Mouse (Mus musculus): ENCODE results near the gene Adipor2. TPM values are rescaled to one million over a fixed set of nuclear protein-coding genes. Genes with fewer than 3 reads are reported as not detected.
A peak's percentile ranks its signal among the peaks of the same experiment; 100 is the strongest.

Gene Adipor2
- polyA plus RNA-seq, 1 experiment from 2014 or later, result 22.6 TPM

GRCm38 (mm10) chr6:119430508-119430907, 13.0 kb upstream of the Adipor2 start:
- H3K36me3 ChIP-seq (ENCODE audit: control insufficient read depth, insufficient read depth, low read length), result no peaks in the 10 kb centered on the region
- ATAC-seq (replicated peaks; ENCODE audit: insufficient number of reproducible peaks, low FRiP score, low TSS enrichment), result 0 out of 2 replicates have a peak, but pooled peaks have one; percentile 28
- no peak overlapping the region for H3K4me3 ChIP-seq (ENCODE audit: low read depth, low read length)
- H3K4me1 ChIP-seq (ENCODE audit: control insufficient read depth, insufficient read depth, low read length), result no peaks in the 10 kb centered on the region
- H3K27ac ChIP-seq (ENCODE audit: low read depth, low read length), result no peak overlapping the region
- H3K9me3 ChIP-seq (replicated peaks; ENCODE audit: control insufficient read depth, low read length), result no peaks in the 10 kb centered on the region
- 24% methylated on average over 2 of the region's 2 CpGs for WGBS (ENCODE audit: insufficient replicate concordance)
- H3K4me2 ChIP-seq, result no peak overlapping the region
- H3K27me3 ChIP-seq (ENCODE audit: control insufficient read depth, insufficient read depth, low read length), result no peaks in the 10 kb centered on the region
- no peak overlapping the region for H3K9ac ChIP-seq (ENCODE audit: low read depth, low read length)

GRCm38 (mm10) chr6:119429311-119429710, 11.8 kb upstream of the Adipor2 start:
- Histone ChIP-seq H3K9me3 (replicated peaks; ENCODE audit: control insufficient read depth, low read length) (no peaks in the 10 kb centered on the region), H3K27ac (ENCODE audit: low read depth, low read length) (no peak overlapping the region), H3K27me3 (ENCODE audit: control insufficient read depth, insufficient read depth, low read length) (no peaks in the 10 kb centered on the region), H3K9ac (ENCODE audit: low read depth, low read length) (no peak overlapping the region), H3K4me1 (ENCODE audit: control insufficient read depth, insufficient read depth, low read length) (no peaks in the 10 kb centered on the region), H3K4me3 (ENCODE audit: low read depth, low read length) (no peak overlapping the region), H3K36me3 (ENCODE audit: control insufficient read depth, insufficient read depth, low read length) (no peaks in the 10 kb centered on the region), H3K4me2 (no peak overlapping the region)
- ATAC-seq (replicated peaks; ENCODE audit: insufficient number of reproducible peaks, low FRiP score, low TSS enrichment), result no peak
- WGBS (ENCODE audit: insufficient replicate concordance), result 93% methylated on average over 13 of the region's 13 CpGs

GRCm38 (mm10) chr6:119428611-119429010, 11.1 kb upstream of the Adipor2 start:
- H3K9ac ChIP-seq (ENCODE audit: low read depth, low read length), result no peak overlapping the region
- H3K4me1 ChIP-seq (ENCODE audit: control insufficient read depth, insufficient read depth, low read length), result no peaks in the 10 kb centered on the region

GRCm38 (mm10) chr6:119421001-119421400, 3.5 kb upstream of the Adipor2 start:
- H3K27me3 ChIP-seq (ENCODE audit: control insufficient read depth, insufficient read depth, low read length), result no peaks in the 10 kb centered on the region
- no peak overlapping the region for H3K4me2 ChIP-seq
- H3K36me3 ChIP-seq (ENCODE audit: control insufficient read depth, insufficient read depth, low read length), result no peaks in the 10 kb centered on the region
- ATAC-seq (replicated peaks; ENCODE audit: insufficient number of reproducible peaks, low FRiP score, low TSS enrichment), result no peak
- no peaks in the 10 kb centered on the region for H3K9me3 ChIP-seq (replicated peaks; ENCODE audit: control insufficient read depth, low read length)
- no peak overlapping the region for H3K27ac ChIP-seq (ENCODE audit: low read depth, low read length)
- H3K9ac ChIP-seq (ENCODE audit: low read depth, low read length), result no peak overlapping the region
- WGBS (ENCODE audit: insufficient replicate concordance), result 45% methylated on average over 4 of the region's 4 CpGs
- H3K4me3 ChIP-seq (ENCODE audit: low read depth, low read length), result no peak overlapping the region
- peaks cover 12% of the 10 kb centered on the region; the same call in 1 of the 2 replicates for H3K4me1 ChIP-seq (ENCODE audit: control insufficient read depth, insufficient read depth, low read length)

More at GRCm38 (mm10) chr6:119428611-119429010, 11.1 kb upstream of the Adipor2 start:
- Histone ChIP-seq H3K27me3 (ENCODE audit: control insufficient read depth, insufficient read depth, low read length) (no peaks in the 10 kb centered on the region), H3K27ac (ENCODE audit: low read depth, low read length) (no peak overlapping the region), H3K4me2 (no peak overlapping the region), H3K9me3 (replicated peaks; ENCODE audit: control insufficient read depth, low read length) (no peaks in the 10 kb centered on the region), H3K36me3 (ENCODE audit: control insufficient read depth, insufficient read depth, low read length) (no peaks in the 10 kb centered on the region), H3K4me3 (ENCODE audit: low read depth, low read length) (no peak overlapping the region)
- no peak for ATAC-seq (replicated peaks; ENCODE audit: insufficient number of reproducible peaks, low FRiP score, low TSS enrichment)
- 82% methylated on average over 3 of the region's 3 CpGs for WGBS (ENCODE audit: insufficient replicate concordance)

- H3K27me3 ChIP-seq (ENCODE audit: control insufficient read depth, insufficient read depth, low read length), result no peaks in the 10 kb centered on the region
- H3K4me1 ChIP-seq (ENCODE audit: control insufficient read depth, insufficient read depth, low read length), result peaks cover 12% of the 10 kb centered on the region; the same call in 1 of the 2 replicates
- H3K27ac ChIP-seq (ENCODE audit: low read depth, low read length), result no peak overlapping the region
- no peaks in the 10 kb centered on the region for H3K9me3 ChIP-seq (replicated peaks; ENCODE audit: control insufficient read depth, low read length)
- no peak for ATAC-seq (replicated peaks; ENCODE audit: insufficient number of reproducible peaks, low FRiP score, low TSS enrichment)
- H3K36me3 ChIP-seq (ENCODE audit: control insufficient read depth, insufficient read depth, low read length), result no peaks in the 10 kb centered on the region
- H3K4me2 ChIP-seq, result no peak overlapping the region
- no peak overlapping the region for H3K9ac ChIP-seq (ENCODE audit: low read depth, low read length)
- H3K4me3 ChIP-seq (ENCODE audit: low read depth, low read length), result no peak overlapping the region
- WGBS (ENCODE audit: insufficient replicate concordance), result 83% methylated on average over 5 of the region's 5 CpGs
Measured at GRCm38 (mm10) chr6:119420357-119420756, 2.9 kb upstream of the Adipor2 start.

GRCm38 (mm10) chr6:119419412-119419811, 1.9 kb upstream of the Adipor2 start:
- Histone ChIP-seq H3K4me2 (no peak overlapping the region), H3K9me3 (replicated peaks; ENCODE audit: control insufficient read depth, low read length) (no peaks in the 10 kb centered on the region), H3K4me3 (ENCODE audit: low read depth, low read length) (no peak overlapping the region), H3K4me1 (ENCODE audit: control insufficient read depth, insufficient read depth, low read length) (peaks cover 12% of the 10 kb centered on the region; the same call in 1 of the 2 replicates), H3K36me3 (ENCODE audit: control insufficient read depth, insufficient read depth, low read length) (no peaks in the 10 kb centered on the region), H3K27ac (ENCODE audit: low read depth, low read length) (no peak overlapping the region), H3K9ac (ENCODE audit: low read depth, low read length) (no peak overlapping the region), H3K27me3 (ENCODE audit: control insufficient read depth, insufficient read depth, low read length) (no peaks in the 10 kb centered on the region)
- 67% methylated on average over 7 of the region's 7 CpGs for WGBS (ENCODE audit: insufficient replicate concordance)
- no peak for ATAC-seq (replicated peaks; ENCODE audit: insufficient number of reproducible peaks, low FRiP score, low TSS enrichment)

- no peaks in the 10 kb centered on the region for H3K27me3 ChIP-seq (ENCODE audit: control insufficient read depth, insufficient read depth, low read length)
- 0 out of 2 replicates have a peak, but pooled peaks have one; percentile 28 for ATAC-seq (replicated peaks; ENCODE audit: insufficient number of reproducible peaks, low FRiP score, low TSS enrichment)
- peaks cover 12% of the 10 kb centered on the region; the same call in 1 of the 2 replicates for H3K4me1 ChIP-seq (ENCODE audit: control insufficient read depth, insufficient read depth, low read length)
- H3K27ac ChIP-seq (ENCODE audit: low read depth, low read length), result peak overlapping the region; percentile 42; the same call in 1 of the 2 replicates
- H3K4me2 ChIP-seq, result no peak overlapping the region
- WGBS (ENCODE audit: insufficient replicate concordance), result 43% methylated on average over 7 of the region's 7 CpGs
- H3K4me3 ChIP-seq (ENCODE audit: low read depth, low read length), result no peak overlapping the region
- no peaks in the 10 kb centered on the region for H3K9me3 ChIP-seq (replicated peaks; ENCODE audit: control insufficient read depth, low read length)
- no peak overlapping the region for H3K9ac ChIP-seq (ENCODE audit: low read depth, low read length)
- H3K36me3 ChIP-seq (ENCODE audit: control insufficient read depth, insufficient read depth, low read length), result no peaks in the 10 kb centered on the region
Measured at GRCm38 (mm10) chr6:119418392-119419251, 1.1 kb upstream of the Adipor2 start.

GRCm38 (mm10) chr6:119417821-119418220, 317 bp upstream of the Adipor2 start:
- no peak overlapping the region for H3K27ac ChIP-seq (ENCODE audit: low read depth, low read length)

More at GRCm38 (mm10) chr6:119417821-119418220, 317 bp upstream of the Adipor2 start:
- H3K27me3 ChIP-seq (ENCODE audit: control insufficient read depth, insufficient read depth, low read length), result no peaks in the 10 kb centered on the region
- no peak overlapping the region for H3K4me3 ChIP-seq (ENCODE audit: low read depth, low read length)
- no peaks in the 10 kb centered on the region for H3K36me3 ChIP-seq (ENCODE audit: control insufficient read depth, insufficient read depth, low read length)
- no peak overlapping the region for H3K9ac ChIP-seq (ENCODE audit: low read depth, low read length)
- no peak for ATAC-seq (replicated peaks; ENCODE audit: insufficient number of reproducible peaks, low FRiP score, low TSS enrichment)
- 73% methylated on average over 7 of the region's 7 CpGs for WGBS (ENCODE audit: insufficient replicate concordance)
- H3K4me2 ChIP-seq, result no peak overlapping the region
- no peaks in the 10 kb centered on the region for H3K9me3 ChIP-seq (replicated peaks; ENCODE audit: control insufficient read depth, low read length)
- H3K4me1 ChIP-seq (ENCODE audit: control insufficient read depth, insufficient read depth, low read length), result peaks cover 12% of the 10 kb centered on the region; the same call in 1 of the 2 replicates
